8 mouse cellular contexts compared by ENCODE assay signal in genomic region chr11:5057856-5058641, GRCm38 (mm10). TPM values are rescaled to one million over a fixed set of nuclear protein-coding genes. Genes with fewer than 3 reads are reported as not detected.
A peak's percentile ranks its signal among the peaks of the same experiment; 100 is the strongest.
DNase-seq lines count a peak whose midpoint lies in the region; ATAC-seq and TF ChIP-seq lines count a peak whose summit lies in the region.

TSS of gene Rasl10a (plus strand) at chr11:5058128.

- peak within 1 kb of the TSS; percentile 93 for H3K4me2 ChIP-seq in lung, embryonic 15.5 days

- peaks cover 77% of the 10 kb centered on the region for H3K4me1 ChIP-seq in embryonic facial prominence, embryonic 10.5 days
- peaks cover 41% of the 10 kb centered on the region for H3K4me1 ChIP-seq in lung, embryonic 15.5 days

- 3% methylated on average over 76 of the region's 77 CpGs for WGBS in embryonic facial prominence, embryonic 10.5 days
- 1% methylated on average over 77 of the region's 77 CpGs for WGBS in lung, embryonic 15.5 days

- peaks cover 91% of the 10 kb centered on the region for H3K27me3 ChIP-seq in embryonic facial prominence, embryonic 10.5 days (replicated peaks; ENCODE audit: low read depth, poor library complexity, severe bottlenecking)
- peaks cover 83% of the 10 kb centered on the region for H3K27me3 ChIP-seq in lung, embryonic 15.5 days

- peak within 1 kb of the TSS; percentile 48; the same call in 1 of the 2 replicates for H3K27ac ChIP-seq in embryonic facial prominence, embryonic 10.5 days (replicated peaks)
- peak within 1 kb of the TSS; percentile 93 for H3K27ac ChIP-seq in layer of hippocampus, adult 2 months
- no peak within 1 kb of the TSS for H3K27ac ChIP-seq in lung, embryonic 15.5 days

- no peaks in the 10 kb centered on the region for H3K9me3 ChIP-seq in embryonic facial prominence, embryonic 10.5 days
- no peaks in the 10 kb centered on the region for H3K9me3 ChIP-seq in lung, embryonic 15.5 days

- peak within 1 kb of the TSS; percentile 41 for H3K9ac ChIP-seq in lung, embryonic 15.5 days

- H3K36me3 ChIP-seq in embryonic facial prominence, embryonic 10.5 days (replicated peaks), result peaks cover 5% of the 10 kb centered on the region; the same call in 1 of the 2 replicates
- H3K36me3 ChIP-seq in lung, embryonic 15.5 days, result no peaks in the 10 kb centered on the region

- intact Hi-C loops in gastrocnemius, postnatal 14 days (cut with DNase I; ENCODE audit: low total_unique reads), result no loop called here
- intact Hi-C loops in gastrocnemius, postnatal 36 days (cut with DNase I), result no loop called here
- intact Hi-C loops in heart, postnatal 36 days (cut with DNase I), result no loop called here

- peak within 1 kb of the TSS; percentile 62 for H3K4me3 ChIP-seq in embryonic facial prominence, embryonic 10.5 days
- peak within 1 kb of the TSS; percentile 92 for H3K4me3 ChIP-seq in layer of hippocampus, adult 2 months
- H3K4me3 ChIP-seq in lung, embryonic 15.5 days, result peak within 1 kb of the TSS; percentile 47

- no peak for ATAC-seq in lung, embryonic 15.5 days (ENCODE audit: borderline replicate concordance, extremely low read depth, low FRiP score, low TSS enrichment)

- TF ChIP-seq CTCF in layer of hippocampus, adult 2 months (conservative IDR thresholded peaks at IDR 0.05), result no peak; the same call in 1 of the 2 replicates

- peak; percentile 34 for DNase-seq in gastrocnemius, postnatal 14 days
- no peak for DNase-seq in gastrocnemius, postnatal 36 days
- peak; percentile 63 for DNase-seq in embryonic facial prominence, embryonic 10.5 days (ENCODE audit: low spot score)
- peak; percentile 42 to 57 for DNase-seq in heart, postnatal 36 days
- peak; percentile 46 to 50 for DNase-seq in layer of hippocampus, adult 2 months (ENCODE audit: low spot score in 2 of 2)
- peak; percentile 59 to 60 for DNase-seq in right cerebral cortex, postnatal 10 days (ENCODE audit: low spot score in 2 of 2)
- no peak for DNase-seq in yolk sac, embryonic 10.5 days (ENCODE audit: low spot score)

RNA-seq across cellular contexts. Expression of gene Rasl10a, which starts in this region (rescaled TPM):
- total RNA-seq in gastrocnemius, postnatal 14 days (2021), result under 1 TPM in 1 of 2 experiments, not detected in 1; 0.25 TPM
- total RNA-seq in gastrocnemius, postnatal 36 days (2021), result under 1 TPM in 1 of 2 experiments, not detected in 1; 0.28 TPM
- 0.54 and 0.56 TPM in 2 replicates for polyA plus RNA-seq in embryonic facial prominence, embryonic 10.5 days (2016; fragmentation: Nextera tagmentation; extraction: Ambion mirVana)
- 1 to 10 TPM; 5.1 to 9.5 TPM for total RNA-seq in heart, postnatal 36 days (2021)
- 10 to 100 TPM; 87.7 to 95.3 TPM for total RNA-seq in layer of hippocampus, adult 2 months (2021)
- polyA plus RNA-seq in lung, embryonic 15.5 days (2015; fragmentation: Nextera tagmentation; extraction: Ambion mirVana), result 0.57 and 0.59 TPM in 2 replicates

Comparison
In these comparisons a context has a peak if more than half of its experiments do, and no peak if none do; other contexts are left out.
1. RNA of gene Rasl10a (total RNA-seq): 87.7 to 95.3 TPM in layer of hippocampus, adult 2 months; 5.1 to 9.5 TPM in heart, postnatal 36 days, 0.28 TPM in gastrocnemius, postnatal 36 days and 0.25 TPM in gastrocnemius, postnatal 14 days; every median in the first group is over 4 times any median in the second.
2. Peak in DNase-seq in gastrocnemius, postnatal 14 days; RNA of the gene not detected or under 1 TPM.
3. Peak in DNase-seq, H3K4me3 ChIP-seq and H3K27ac ChIP-seq in embryonic facial prominence, embryonic 10.5 days; RNA of the gene not detected or under 1 TPM.
4. DNase-seq: peak in heart, postnatal 36 days (2 of 2), layer of hippocampus, adult 2 months (2 of 2) and right cerebral cortex, postnatal 10 days (2 of 2); none in gastrocnemius, postnatal 36 days (0 of 2) and yolk sac, embryonic 10.5 days (single experiment).
5. Peak in every context shown above with its lines, with median percentiles within 50 percentile points of each other: H3K4me3 ChIP-seq.